Mouse (Mus musculus) bone marrow, adult 2 months (tissue): Measurements from ENCODE around the gene Ppt1.

Experiments
- CTCF ChIP-seq: fragments of 200-500 bp; IDR thresholded peaks from 2 replicates; pipeline ENCODE4 v1.5.1; 2011; ENCODE audit warnings: low read length, control low read depth; ENCODE audit not compliant: control insufficient read depth, insufficient read depth
- POLR2A ChIP-seq: fragments of 200-500 bp; IDR thresholded peaks from 2 replicates; pipeline ENCODE4 v1.6.1; 2011; ENCODE audit warnings: low read depth, mild to moderate bottlenecking, control low read depth, low read length, borderline replicate concordance; ENCODE audit not compliant: control insufficient read depth

- TF ChIP-seq CTCF, result no peak
- no peak for TF ChIP-seq POLR2A
Observed at GRCm38 (mm10) chr4:122838416-122838815, 2.4 kb downstream of the Ppt1 start.
